Mouse (Mus musculus): ENCODE measurements around the gene Hoxa9. TPM values are rescaled to one million over a fixed set of nuclear protein-coding genes. Genes with fewer than 3 reads are reported as not detected.

Gene Hoxa9
- polyA plus RNA-seq, 2 experiments: 0.43 to 0.76 TPM

DNA sequence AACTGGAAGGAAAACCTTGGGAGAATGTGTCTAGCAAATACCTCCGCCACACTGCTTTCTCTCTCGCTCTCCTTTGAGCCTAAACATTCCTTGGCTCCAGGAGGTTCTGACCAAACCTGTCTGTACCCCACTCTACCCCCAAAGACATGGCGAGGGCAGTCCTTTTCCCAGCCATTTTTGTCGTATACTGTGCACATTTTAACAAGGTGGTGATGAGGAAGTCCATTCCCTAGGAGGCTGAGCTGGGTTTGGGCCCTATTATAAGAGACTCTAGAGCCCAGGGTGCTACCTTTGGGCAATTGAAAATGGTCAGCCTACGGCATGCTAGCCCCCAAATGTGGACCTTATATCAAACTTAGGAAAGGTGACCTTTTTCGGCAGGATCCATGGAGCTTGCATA lies 5.0 kb upstream of the Hoxa9 start:
- H3K36me3 ChIP-seq (replicated peaks; ENCODE audit: control insufficient read depth, insufficient read depth, low read depth): no peaks in the 10 kb centered on the region
- no peak overlapping the region for H3K9ac ChIP-seq (replicated peaks)
- no peak overlapping the region for H3K4me3 ChIP-seq (ENCODE audit: insufficient read depth in 1 of 2, low read depth in 2 of 2, low read length in 2 of 2)
- no peak for TF ChIP-seq EP300 (IDR thresholded peaks at IDR 0.05; ENCODE audit: low read depth)
- TF ChIP-seq CTCF (IDR thresholded peaks at IDR 0.05; ENCODE audit: low read depth): no peak
- 28% methylated on average over 6 of the region's 6 CpGs for WGBS (ENCODE audit: insufficient replicate concordance)
- H3K9me3 ChIP-seq (ENCODE audit: control insufficient read depth, low read length): no peaks in the 10 kb centered on the region
- H3K4me1 ChIP-seq (replicated peaks; ENCODE audit: control insufficient read depth in 2 of 2, insufficient read depth in 2 of 2, low read length in 1 of 2): no peaks in the 10 kb centered on the region
- H3K4me2 ChIP-seq (ENCODE audit: low read depth): no peak overlapping the region
- no peak overlapping the region for H3K27ac ChIP-seq
- ATAC-seq (ENCODE audit: insufficient read depth) (no peak), DNase-seq (ENCODE audit: low read depth in 3 of 3, low spot score in 3 of 3) (no peak)
- peaks cover 99% of the 10 kb centered on the region for H3K27me3 ChIP-seq (ENCODE audit: control insufficient read depth, insufficient read depth, low read length)

DNA sequence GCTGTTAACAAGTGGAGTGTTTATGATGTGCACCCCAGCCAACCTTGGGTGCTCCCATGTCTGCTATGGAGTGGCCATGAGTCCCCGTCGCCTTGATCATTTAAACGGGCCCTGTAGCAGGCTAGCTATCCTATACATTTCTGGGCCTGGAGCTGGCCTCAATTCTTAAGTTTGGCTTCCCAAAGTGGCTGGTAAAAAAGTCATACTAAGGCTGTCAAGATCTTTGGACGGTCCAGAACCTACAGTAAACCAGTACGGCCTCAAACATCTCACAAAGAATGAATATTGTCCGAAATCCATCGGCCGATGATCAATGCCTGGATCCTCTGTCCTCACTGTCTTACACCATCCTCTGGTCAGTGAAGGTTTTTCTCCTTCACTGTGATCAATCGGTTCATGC lies 4.4 kb upstream of the Hoxa9 start:
- TF ChIP-seq CTCF (IDR thresholded peaks at IDR 0.05; ENCODE audit: low read depth) (no peak), EP300 (IDR thresholded peaks at IDR 0.05; ENCODE audit: low read depth) (no peak)
- Histone ChIP-seq H3K4me2 (ENCODE audit: low read depth) (no peak overlapping the region), H3K27me3 (ENCODE audit: control insufficient read depth, insufficient read depth, low read length) (peaks cover 99% of the 10 kb centered on the region), H3K4me3 (ENCODE audit: insufficient read depth in 1 of 2, low read depth in 2 of 2, low read length in 2 of 2) (no peak overlapping the region), H3K4me1 (replicated peaks; ENCODE audit: control insufficient read depth in 2 of 2, insufficient read depth in 2 of 2, low read length in 1 of 2) (no peaks in the 10 kb centered on the region), H3K9me3 (ENCODE audit: control insufficient read depth, low read length) (no peaks in the 10 kb centered on the region), H3K9ac (replicated peaks) (no peak overlapping the region), H3K27ac (no peak overlapping the region), H3K36me3 (replicated peaks; ENCODE audit: control insufficient read depth, insufficient read depth, low read depth) (no peaks in the 10 kb centered on the region)
- WGBS (ENCODE audit: insufficient replicate concordance): 38% methylated on average over 9 of the region's 9 CpGs
- DNase-seq (ENCODE audit: low read depth in 3 of 3, low spot score in 3 of 3) (no peak), ATAC-seq (ENCODE audit: insufficient read depth) (no peak)

DNA sequence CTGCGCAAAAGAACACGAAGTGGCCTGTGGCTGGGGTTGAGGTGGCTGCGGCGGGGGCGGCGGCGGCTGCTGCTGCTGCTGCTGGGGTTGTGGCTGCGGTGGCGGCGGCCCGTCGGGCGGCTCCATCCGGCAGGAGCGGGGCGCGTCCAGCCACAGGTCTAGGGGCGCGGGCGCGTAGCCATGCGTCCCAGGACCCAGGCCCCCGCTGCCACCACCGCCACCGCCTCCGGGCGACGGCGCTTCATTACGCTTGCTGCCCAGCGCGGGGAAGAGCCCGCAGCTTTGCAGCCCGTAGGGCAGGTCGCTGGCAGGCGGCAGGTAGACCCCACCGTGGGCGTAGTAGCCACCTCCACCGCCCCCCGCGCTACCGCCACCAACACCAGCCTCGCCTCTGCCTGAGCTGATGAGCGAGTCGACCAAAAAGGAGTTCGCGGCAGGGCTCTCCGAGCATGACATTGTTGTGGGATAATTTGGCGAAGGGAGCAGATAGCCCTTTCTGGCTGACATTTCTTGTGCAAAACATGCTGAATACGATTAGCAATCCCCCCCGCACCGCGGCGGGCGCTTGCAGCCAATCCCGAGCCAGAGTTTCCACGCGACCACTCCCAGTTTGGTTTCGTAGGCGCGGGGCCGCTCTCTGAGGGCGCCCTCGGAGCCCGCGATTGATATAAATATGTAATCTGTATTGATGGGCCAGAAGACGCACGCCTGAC lies 3.7 kb upstream of the Hoxa9 start:
- Histone ChIP-seq H3K27me3 (ENCODE audit: control insufficient read depth, insufficient read depth, low read length) (peaks cover 99% of the 10 kb centered on the region), H3K27ac (no peak overlapping the region), H3K9ac (replicated peaks) (no peak overlapping the region), H3K9me3 (ENCODE audit: control insufficient read depth, low read length) (no peaks in the 10 kb centered on the region), H3K4me2 (ENCODE audit: low read depth) (no peak overlapping the region), H3K4me3 (ENCODE audit: insufficient read depth in 1 of 2, low read depth in 2 of 2, low read length in 2 of 2) (no peak overlapping the region), H3K36me3 (replicated peaks; ENCODE audit: control insufficient read depth, insufficient read depth, low read depth) (no peaks in the 10 kb centered on the region), H3K4me1 (replicated peaks; ENCODE audit: control insufficient read depth in 2 of 2, insufficient read depth in 2 of 2, low read length in 1 of 2) (no peaks in the 10 kb centered on the region)
- no peak for DNase-seq (ENCODE audit: low read depth in 3 of 3, low spot score in 3 of 3)
- ATAC-seq (ENCODE audit: insufficient read depth): no peak
- 2% methylated on average over 61 of the region's 68 CpGs for WGBS (ENCODE audit: insufficient replicate concordance)
- TF ChIP-seq CTCF (IDR thresholded peaks at IDR 0.05; ENCODE audit: low read depth): no peak
- no peak for TF ChIP-seq EP300 (IDR thresholded peaks at IDR 0.05; ENCODE audit: low read depth)

DNA sequence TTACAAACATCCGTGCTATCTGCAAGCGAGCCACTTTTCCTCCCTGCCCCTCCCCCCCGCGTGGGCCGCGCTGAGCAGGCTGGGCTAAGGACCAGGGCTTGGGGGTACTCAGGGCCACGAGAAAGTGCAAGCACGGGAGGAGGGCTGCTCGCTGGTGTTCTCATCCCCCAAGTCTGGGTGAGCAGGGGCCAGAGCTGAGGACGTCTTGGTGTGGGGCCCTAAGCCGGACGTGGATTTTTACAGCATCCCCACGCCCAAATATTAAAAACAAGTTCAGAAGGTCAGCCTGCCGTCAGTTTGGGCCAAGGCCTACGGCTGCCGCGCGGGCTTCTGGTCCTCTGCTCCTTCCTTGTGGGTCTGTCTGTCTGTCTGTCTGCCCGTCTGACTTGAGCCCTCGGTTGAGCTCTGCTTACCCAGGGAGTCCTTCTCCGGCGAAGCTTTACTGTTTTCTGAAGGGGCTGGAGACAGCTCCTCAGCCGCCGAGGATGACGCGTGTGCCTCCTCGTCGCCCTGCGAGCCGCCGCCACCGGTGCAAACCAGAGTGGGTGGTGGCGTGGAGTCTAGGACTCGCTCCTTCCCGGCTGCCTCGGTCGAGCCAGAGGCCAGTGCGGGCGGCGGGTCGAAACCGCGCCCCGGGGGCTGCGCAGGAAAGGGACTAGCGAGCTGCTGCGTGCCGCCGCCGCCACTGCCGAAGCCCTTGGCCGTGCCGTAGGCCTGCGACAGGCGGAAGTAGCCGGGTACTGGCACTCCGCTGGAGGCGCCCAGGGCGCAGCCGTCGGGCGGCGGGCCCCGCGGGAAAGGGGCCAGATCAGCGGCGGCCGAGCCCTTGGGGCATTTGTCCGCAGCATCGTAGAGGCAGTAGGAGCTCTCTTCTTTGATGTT lies 2.9 kb upstream of the Hoxa9 start:
- H3K9me3 ChIP-seq (ENCODE audit: control insufficient read depth, low read length): no peaks in the 10 kb centered on the region
- H3K36me3 ChIP-seq (replicated peaks; ENCODE audit: control insufficient read depth, insufficient read depth, low read depth): no peaks in the 10 kb centered on the region
- ATAC-seq (ENCODE audit: insufficient read depth) (no peak), DNase-seq (ENCODE audit: low read depth in 3 of 3, low spot score in 3 of 3) (no peak)
- 2% methylated on average over 63 of the region's 70 CpGs for WGBS (ENCODE audit: insufficient replicate concordance)
- no peak overlapping the region for H3K9ac ChIP-seq (replicated peaks)
- no peak overlapping the region for H3K4me2 ChIP-seq (ENCODE audit: low read depth)
- H3K4me3 ChIP-seq (ENCODE audit: insufficient read depth in 1 of 2, low read depth in 2 of 2, low read length in 2 of 2): no peak overlapping the region
- no peaks in the 10 kb centered on the region for H3K4me1 ChIP-seq (replicated peaks; ENCODE audit: control insufficient read depth in 2 of 2, insufficient read depth in 2 of 2, low read length in 1 of 2)
- TF ChIP-seq EP300 (IDR thresholded peaks at IDR 0.05; ENCODE audit: low read depth): no peak
- H3K27me3 ChIP-seq (ENCODE audit: control insufficient read depth, insufficient read depth, low read length): peaks cover 99% of the 10 kb centered on the region
- no peak overlapping the region for H3K27ac ChIP-seq

DNA sequence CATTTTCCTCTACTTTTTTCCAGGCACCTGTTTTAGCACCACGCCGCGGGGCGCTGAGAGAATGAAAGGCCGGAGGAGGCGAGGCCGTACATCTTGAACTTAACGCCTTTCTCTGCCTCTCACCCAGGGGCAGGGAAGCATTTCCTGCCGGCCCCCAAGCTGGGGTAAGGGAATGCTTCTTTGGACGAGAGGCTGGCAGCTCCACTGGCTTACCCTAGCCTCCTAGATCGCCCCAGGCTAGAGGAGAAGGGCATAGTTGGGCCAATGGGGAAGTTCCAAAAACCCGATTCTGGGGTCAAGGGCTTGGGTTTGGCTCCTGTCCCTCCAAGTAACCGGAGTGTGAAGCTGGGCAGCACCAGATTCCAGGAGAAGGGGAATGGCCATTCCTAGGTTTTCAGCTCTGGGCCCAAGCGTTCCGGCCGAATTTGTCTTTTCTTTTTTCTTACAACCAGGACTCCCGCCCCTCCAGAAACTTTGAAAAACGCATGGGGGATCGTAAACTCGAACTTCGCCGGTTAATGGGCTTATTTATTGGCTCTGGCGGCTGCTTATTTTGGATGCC lies 2.2 kb upstream of the Hoxa9 start:
- Histone ChIP-seq H3K4me3 (ENCODE audit: insufficient read depth in 1 of 2, low read depth in 2 of 2, low read length in 2 of 2) (no peak overlapping the region), H3K27me3 (ENCODE audit: control insufficient read depth, insufficient read depth, low read length) (peaks cover 97% of the 10 kb centered on the region), H3K36me3 (replicated peaks; ENCODE audit: control insufficient read depth, insufficient read depth, low read depth) (no peaks in the 10 kb centered on the region), H3K4me1 (replicated peaks; ENCODE audit: control insufficient read depth in 2 of 2, insufficient read depth in 2 of 2, low read length in 1 of 2) (no peaks in the 10 kb centered on the region), H3K9ac (replicated peaks) (no peak overlapping the region), H3K27ac (no peak overlapping the region), H3K9me3 (ENCODE audit: control insufficient read depth, low read length) (no peaks in the 10 kb centered on the region), H3K4me2 (ENCODE audit: low read depth) (no peak overlapping the region)
- DNase-seq (ENCODE audit: low read depth in 3 of 3, low spot score in 3 of 3) (no peak), ATAC-seq (ENCODE audit: insufficient read depth) (no peak)
- no peak for TF ChIP-seq EP300 (IDR thresholded peaks at IDR 0.05; ENCODE audit: low read depth)
- WGBS (ENCODE audit: insufficient replicate concordance): 4% methylated on average over 23 of the region's 23 CpGs
